In the genomic region with DNA sequence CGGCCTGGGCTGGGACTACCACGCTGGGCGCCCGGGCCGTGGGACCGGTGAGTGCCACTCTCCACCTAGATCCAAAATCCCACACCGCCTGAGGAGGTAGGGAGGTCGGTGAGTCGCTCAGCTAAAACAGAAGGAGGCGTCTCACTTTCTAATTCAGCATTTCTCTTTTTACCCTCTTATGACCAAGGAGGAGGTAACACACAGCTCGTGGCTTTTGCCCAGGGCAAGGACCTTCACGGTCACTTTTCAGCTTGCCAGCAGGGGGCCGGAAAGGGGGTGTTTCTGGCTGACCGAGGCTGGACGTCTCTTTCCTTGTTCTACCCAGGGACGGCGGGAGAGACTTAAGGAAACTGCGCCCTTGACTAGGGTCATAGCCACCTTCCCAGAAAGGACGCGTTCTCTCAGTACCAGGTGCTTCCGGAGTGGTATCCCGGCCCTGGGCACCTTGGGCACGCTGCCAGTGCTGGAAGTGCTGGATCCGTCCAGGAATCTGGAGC, we compare ENCODE assay signal across 8 mouse cellular contexts. TPM values are rescaled to one million over a fixed set of nuclear protein-coding genes. Genes with fewer than 3 reads are reported as not detected.
A peak's percentile ranks its signal among the peaks of the same experiment; 100 is the strongest.
DNase-seq lines count a peak whose midpoint lies in the region; ATAC-seq and TF ChIP-seq lines count a peak whose summit lies in the region.

No protein-coding gene starts in this region.

- no peaks in the 10 kb centered on the region for H3K27me3 ChIP-seq in hindbrain, embryonic 14.5 days (ENCODE audit: control insufficient read depth, insufficient read depth, low read length)
- H3K27me3 ChIP-seq in liver, embryonic 11.5 days (replicated peaks; ENCODE audit: control insufficient read depth, insufficient read depth, low read length), result no peaks in the 10 kb centered on the region
- H3K27me3 ChIP-seq in midbrain, postnatal 0 days (ENCODE audit: insufficient read depth, low read length), result no peaks in the 10 kb centered on the region

- DNase-seq in left cerebral cortex, postnatal 4 days, result peak; percentile 59
- DNase-seq in left cerebral cortex, postnatal 25 days (ENCODE audit: low spot score in 2 of 2), result no peak
- DNase-seq in cerebellum, adult 8-10 months, result peak; percentile 47
- DNase-seq in gastrocnemius, adult 2 months, result peak; percentile 59
- peak; percentile 28 for DNase-seq in hindbrain, embryonic 14.5 days (ENCODE audit: low spot score)
- no peak for DNase-seq in liver, embryonic 11.5 days (ENCODE audit: low spot score)
- peak; percentile 27 for DNase-seq in midbrain, postnatal 0 days (ENCODE audit: low spot score)
- peak; percentile 54 for DNase-seq in testis, postnatal 14 days (ENCODE audit: low spot score)

- peak overlapping the region; percentile 94 for H3K27ac ChIP-seq in gastrocnemius, adult 2 months
- peak overlapping the region; percentile 86 for H3K27ac ChIP-seq in hindbrain, embryonic 14.5 days
- peak overlapping the region; percentile 92 for H3K27ac ChIP-seq in liver, embryonic 11.5 days (ENCODE audit: low read depth, low read length)
- H3K27ac ChIP-seq in midbrain, postnatal 0 days (ENCODE audit: low read depth, low read length), result peak overlapping the region; percentile 80

- H3K9me3 ChIP-seq in hindbrain, embryonic 14.5 days (ENCODE audit: control insufficient read depth, low read length), result no peaks in the 10 kb centered on the region
- no peaks in the 10 kb centered on the region for H3K9me3 ChIP-seq in liver, embryonic 11.5 days (ENCODE audit: control insufficient read depth, low read length)
- no peaks in the 10 kb centered on the region for H3K9me3 ChIP-seq in midbrain, postnatal 0 days (ENCODE audit: low read length)

- peaks cover 18% of the 10 kb centered on the region for H3K4me1 ChIP-seq in hindbrain, embryonic 14.5 days (replicated peaks; ENCODE audit: control insufficient read depth, insufficient read depth, low read length)
- peaks cover 13% of the 10 kb centered on the region for H3K4me1 ChIP-seq in liver, embryonic 11.5 days (replicated peaks; ENCODE audit: control insufficient read depth, insufficient read depth, low read length)
- no peaks in the 10 kb centered on the region; the same call in 1 of the 2 replicates for H3K4me1 ChIP-seq in midbrain, postnatal 0 days (ENCODE audit: insufficient read depth, low read length)

- WGBS in hindbrain, embryonic 14.5 days, result 2% methylated on average over 24 of the region's 24 CpGs
- under 1% methylated on average over 24 of the region's 24 CpGs for WGBS in liver, embryonic 11.5 days
- WGBS in midbrain, postnatal 0 days, result 0% methylated on average over 24 of the region's 24 CpGs

- intact Hi-C loops in left cerebral cortex, postnatal 4 days (cut with DNase I), result no loop called here
- intact Hi-C loops in left cerebral cortex, postnatal 25 days (cut with DNase I), result loop anchor here (1.0 kb wide), 1 partner anchor 10 kb away; a partner anchor contains a TSS
- intact Hi-C loops in gastrocnemius, adult 2 months (cut with DNase I), result no loop called here

- peak overlapping the region; percentile 80 for H3K4me3 ChIP-seq in gastrocnemius, adult 2 months
- peak overlapping the region; percentile 74 for H3K4me3 ChIP-seq in hindbrain, embryonic 14.5 days (replicated peaks; ENCODE audit: low read length)
- H3K4me3 ChIP-seq in liver, embryonic 11.5 days (ENCODE audit: low read depth, low read length), result peak overlapping the region; percentile 88
- H3K4me3 ChIP-seq in midbrain, postnatal 0 days (ENCODE audit: low read depth, low read length), result peak overlapping the region; percentile 73

- H3K4me2 ChIP-seq in hindbrain, embryonic 14.5 days (replicated peaks), result peak overlapping the region; percentile 67
- H3K4me2 ChIP-seq in liver, embryonic 11.5 days, result peak overlapping the region; percentile 95
- peak overlapping the region; percentile 82 for H3K4me2 ChIP-seq in midbrain, postnatal 0 days (ENCODE audit: low read depth, low read length, poor library complexity, severe bottlenecking)

- peak overlapping the region; percentile 78 for H3K9ac ChIP-seq in hindbrain, embryonic 14.5 days
- peak overlapping the region; percentile 95 for H3K9ac ChIP-seq in liver, embryonic 11.5 days (ENCODE audit: low read depth, low read length)
- peak overlapping the region; percentile 82 for H3K9ac ChIP-seq in midbrain, postnatal 0 days (replicated peaks; ENCODE audit: low read length, poor library complexity, severe bottlenecking)

- peaks cover 23% of the 10 kb centered on the region for H3K36me3 ChIP-seq in hindbrain, embryonic 14.5 days (replicated peaks; ENCODE audit: control insufficient read depth, insufficient read depth)
- H3K36me3 ChIP-seq in liver, embryonic 11.5 days (ENCODE audit: control insufficient read depth, insufficient read depth, low read length), result peaks cover 24% of the 10 kb centered on the region
- H3K36me3 ChIP-seq in midbrain, postnatal 0 days (ENCODE audit: insufficient read depth, low read length), result peaks cover 15% of the 10 kb centered on the region; the same call in 1 of the 2 replicates

- peak; percentile 26 for ATAC-seq in hindbrain, embryonic 14.5 days (ENCODE audit: low FRiP score)
- peak; percentile 52; the same call in 1 of the 2 replicates for ATAC-seq in liver, embryonic 11.5 days (replicated peaks; ENCODE audit: low FRiP score)
- ATAC-seq in midbrain, postnatal 0 days (ENCODE audit: low FRiP score), result peak; percentile 34; the same call in 1 of the 2 replicates

- TF ChIP-seq CTCF in gastrocnemius, adult 2 months (IDR thresholded peaks at IDR 0.05), result no peak
- TF ChIP-seq CTCF in midbrain, postnatal 0 days (IDR thresholded peaks at IDR 0.05), result peak; percentile 55

RNA-seq across cellular contexts. Expression of a gene that starts 0.4 kb away (rescaled TPM):
- 10 to 100 TPM; 11.2 to 12.0 TPM for total RNA-seq in left cerebral cortex, postnatal 4 days (2021)
- total RNA-seq in left cerebral cortex, postnatal 25 days (2021), result 1 to 10 TPM; 7.7 to 8.3 TPM
- total RNA-seq in gastrocnemius, adult 2 months (2021), result 1 to 10 TPM; 5.1 to 5.3 TPM
- 2.7 and 3.1 TPM in 2 replicates for polyA plus RNA-seq in hindbrain, embryonic 14.5 days (2014; fragmentation: Nextera tagmentation; extraction: Ambion mirVana)
- polyA plus RNA-seq in liver, embryonic 11.5 days (2014; fragmentation: Nextera tagmentation; extraction: Ambion mirVana), result 4.4 and 5.0 TPM in 2 replicates
- 1.9 and 3.7 TPM in 2 replicates for total RNA-seq in midbrain, postnatal 0 days (2014; rRNA removed)
- polyA plus RNA-seq in midbrain, postnatal 0 days (2015; fragmentation: Nextera tagmentation; extraction: Ambion mirVana), result 1.6 and 1.7 TPM in 2 replicates

RNA-seq across cellular contexts. Expression of a gene that starts 0.6 kb away (rescaled TPM):
- total RNA-seq in left cerebral cortex, postnatal 4 days (2021), result 10 to 100 TPM; 20.0 to 21.1 TPM
- 10 to 100 TPM; 11.8 to 13.8 TPM for total RNA-seq in left cerebral cortex, postnatal 25 days (2021)
- total RNA-seq in gastrocnemius, adult 2 months (2021), result 1 to 10 TPM; 3.1 to 4.6 TPM
- 6.0 and 6.1 TPM in 2 replicates for polyA plus RNA-seq in hindbrain, embryonic 14.5 days (2014; fragmentation: Nextera tagmentation; extraction: Ambion mirVana)
- polyA plus RNA-seq in liver, embryonic 11.5 days (2014; fragmentation: Nextera tagmentation; extraction: Ambion mirVana), result 10.3 and 12.4 TPM in 2 replicates
- total RNA-seq in midbrain, postnatal 0 days (2014; rRNA removed), result 9.4 and 13.6 TPM in 2 replicates
- polyA plus RNA-seq in midbrain, postnatal 0 days (2015; fragmentation: Nextera tagmentation; extraction: Ambion mirVana), result 4.4 and 4.7 TPM in 2 replicates

RNA-seq across cellular contexts. Expression of a gene that starts 9.9 kb away (rescaled TPM):
- 100 to 1,000 TPM in 1 of 2 experiments, 10 to 100 TPM in 1; 86.9 to 100 TPM for total RNA-seq in left cerebral cortex, postnatal 4 days (2021)
- 10 to 100 TPM; 84.8 to 87.4 TPM for total RNA-seq in left cerebral cortex, postnatal 25 days (2021)
- 10 to 100 TPM; 35.5 to 45.7 TPM for total RNA-seq in gastrocnemius, adult 2 months (2021)
- polyA plus RNA-seq in hindbrain, embryonic 14.5 days (2014; fragmentation: Nextera tagmentation; extraction: Ambion mirVana), result 67.6 and 69.7 TPM in 2 replicates
- polyA plus RNA-seq in liver, embryonic 11.5 days (2014; fragmentation: Nextera tagmentation; extraction: Ambion mirVana), result 78.0 and 80.2 TPM in 2 replicates
- 39.2 and 52.1 TPM in 2 replicates for total RNA-seq in midbrain, postnatal 0 days (2014; rRNA removed)
- 62.9 and 65.8 TPM in 2 replicates for polyA plus RNA-seq in midbrain, postnatal 0 days (2015; fragmentation: Nextera tagmentation; extraction: Ambion mirVana)

RNA-seq across cellular contexts. Expression of a gene that starts 35.7 kb away (rescaled TPM):
- total RNA-seq in left cerebral cortex, postnatal 4 days (2021), result 10 to 100 TPM; 24.8 to 30.7 TPM
- total RNA-seq in left cerebral cortex, postnatal 25 days (2021), result 10 to 100 TPM; 29.3 to 35.4 TPM
- 10 to 100 TPM; 13.7 to 16.5 TPM for total RNA-seq in gastrocnemius, adult 2 months (2021)
- 65.3 and 70.3 TPM in 2 replicates for polyA plus RNA-seq in hindbrain, embryonic 14.5 days (2014; fragmentation: Nextera tagmentation; extraction: Ambion mirVana)
- polyA plus RNA-seq in liver, embryonic 11.5 days (2014; fragmentation: Nextera tagmentation; extraction: Ambion mirVana), result 85.8 and 91.9 TPM in 2 replicates
- total RNA-seq in midbrain, postnatal 0 days (2014; rRNA removed), result 30.0 and 36.0 TPM in 2 replicates
- polyA plus RNA-seq in midbrain, postnatal 0 days (2015; fragmentation: Nextera tagmentation; extraction: Ambion mirVana), result 79.7 and 86.3 TPM in 2 replicates

RNA-seq across cellular contexts. Expression of a gene that starts 51.7 kb away (rescaled TPM):
- total RNA-seq in left cerebral cortex, postnatal 4 days (2021), result 1 to 10 TPM; 5.9 to 6.8 TPM
- total RNA-seq in left cerebral cortex, postnatal 25 days (2021), result 1 to 10 TPM; 8.8 to 10.0 TPM
- 10 to 100 TPM; 34.5 to 36.6 TPM for total RNA-seq in gastrocnemius, adult 2 months (2021)
- polyA plus RNA-seq in hindbrain, embryonic 14.5 days (2014; fragmentation: Nextera tagmentation; extraction: Ambion mirVana), result 10.2 and 10.5 TPM in 2 replicates
- 115 and 119 TPM in 2 replicates for polyA plus RNA-seq in liver, embryonic 11.5 days (2014; fragmentation: Nextera tagmentation; extraction: Ambion mirVana)
- 7.6 and 10.1 TPM in 2 replicates for total RNA-seq in midbrain, postnatal 0 days (2014; rRNA removed)
- polyA plus RNA-seq in midbrain, postnatal 0 days (2015; fragmentation: Nextera tagmentation; extraction: Ambion mirVana), result 9.1 and 12.3 TPM in 2 replicates

Comparison
In these comparisons a context has a peak if more than half of its experiments do, and no peak if none do; other contexts are left out.
1. DNase-seq: peak in left cerebral cortex, postnatal 4 days (single experiment), cerebellum, adult 8-10 months (single experiment), gastrocnemius, adult 2 months (single experiment), hindbrain, embryonic 14.5 days (single experiment), midbrain, postnatal 0 days (single experiment) and testis, postnatal 14 days (single experiment); none in left cerebral cortex, postnatal 25 days (0 of 2) and liver, embryonic 11.5 days (single experiment).
2. Peak in every context shown above with its lines, with median percentiles within 50 percentile points of each other: H3K27ac ChIP-seq, H3K4me3 ChIP-seq, ATAC-seq, H3K4me2 ChIP-seq and H3K9ac ChIP-seq.